Mouse (Mus musculus): ENCODE measurements around the gene Klhl30. TPM values are rescaled to one million over a fixed set of nuclear protein-coding genes. Genes with fewer than 3 reads are reported as not detected.

Klhl30 gene
- polyA plus RNA-seq, 1 experiment from 2014 or later = 0.21 TPM

DNA sequence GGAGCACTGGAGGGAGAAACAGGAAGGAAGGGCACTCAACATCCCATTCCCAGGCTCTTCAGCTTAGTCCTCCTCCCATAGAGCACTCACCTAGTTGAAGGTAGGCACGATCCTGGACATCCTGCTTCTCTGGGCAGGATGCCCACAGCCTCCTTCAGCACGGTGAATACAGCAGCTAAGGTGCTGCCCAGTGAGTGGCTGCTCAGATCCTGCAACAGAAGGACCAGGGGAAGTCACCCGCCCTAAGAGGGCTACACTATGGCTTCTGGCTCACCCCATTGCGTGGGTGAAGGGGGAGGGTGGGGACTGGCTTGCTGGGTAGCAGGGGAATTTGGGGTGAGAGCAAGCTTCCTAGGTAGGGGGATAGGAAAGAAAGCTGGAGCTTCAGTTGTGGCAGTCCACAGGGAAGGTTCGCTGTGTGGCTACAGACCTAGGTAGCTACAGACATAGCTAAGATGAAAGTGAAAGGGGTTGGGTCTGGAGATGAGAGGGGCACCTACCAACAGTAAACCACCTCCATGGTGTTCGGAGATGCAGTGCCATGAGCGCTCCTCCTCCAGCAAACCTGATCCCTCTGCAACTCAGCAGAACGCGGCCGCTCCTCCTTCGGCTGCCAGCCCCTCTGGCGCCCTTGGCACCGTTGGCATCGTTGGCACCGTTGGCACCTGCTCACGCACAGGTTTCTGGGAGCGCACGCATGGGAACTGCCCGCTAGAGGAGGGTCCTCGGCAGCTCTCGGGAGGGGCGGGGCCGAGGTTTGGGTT, 54.8 kb downstream of the Klhl30 start:
- Histone ChIP-seq H3K4me1 (replicated peaks) (0 out of 2 replicates have a peak, but pooled peaks cover under 1% of the 10 kb centered on the region), H3K4me2 (no peak overlapping the region), H3K9ac (no peak overlapping the region), H3K27ac (no peak overlapping the region), H3K4me3 (no peak overlapping the region), H3K27me3 (0 out of 2 replicates have a peak, but pooled peaks cover 7% of the 10 kb centered on the region), H3K9me3 (no peaks in the 10 kb centered on the region), H3K36me3 (0 out of 2 replicates have a peak, but pooled peaks cover 1% of the 10 kb centered on the region)
- no peak for ATAC-seq (ENCODE audit: low FRiP score)
- 57% methylated on average over 23 of the region's 23 CpGs for WGBS

DNA sequence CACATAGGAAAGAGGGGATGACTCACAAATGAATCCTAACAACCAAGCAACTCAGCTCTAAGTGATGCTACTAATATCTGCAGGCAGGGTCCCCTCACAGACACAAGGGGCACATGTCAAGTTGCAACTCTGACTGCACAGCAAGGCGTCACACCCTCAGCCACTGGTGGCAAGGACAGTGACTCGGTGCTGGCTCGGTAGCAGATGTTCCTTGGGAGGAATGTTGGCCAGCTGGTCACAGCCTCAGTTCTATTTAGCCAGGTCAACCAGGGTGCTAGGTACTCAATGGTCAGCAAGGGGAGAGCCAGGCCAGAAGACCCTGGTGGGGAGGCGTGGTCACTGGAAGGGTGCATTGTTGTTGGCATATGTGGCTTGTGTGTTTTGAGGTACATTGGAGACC, 57.0 kb downstream of the Klhl30 start:
- no peak overlapping the region for H3K4me2 ChIP-seq
- no peak overlapping the region for H3K4me3 ChIP-seq
- 85% methylated on average over 4 of the region's 4 CpGs for WGBS
- H3K4me1 ChIP-seq (replicated peaks) = peaks cover 21% of the 10 kb centered on the region
- 0 out of 2 replicates have a peak, but pooled peaks cover 7% of the 10 kb centered on the region for H3K27me3 ChIP-seq
- H3K9me3 ChIP-seq = no peaks in the 10 kb centered on the region
- no peak overlapping the region for H3K27ac ChIP-seq
- H3K9ac ChIP-seq = no peak overlapping the region
- H3K36me3 ChIP-seq = 0 out of 2 replicates have a peak, but pooled peaks cover 4% of the 10 kb centered on the region
- no peak for ATAC-seq (ENCODE audit: low FRiP score)

DNA sequence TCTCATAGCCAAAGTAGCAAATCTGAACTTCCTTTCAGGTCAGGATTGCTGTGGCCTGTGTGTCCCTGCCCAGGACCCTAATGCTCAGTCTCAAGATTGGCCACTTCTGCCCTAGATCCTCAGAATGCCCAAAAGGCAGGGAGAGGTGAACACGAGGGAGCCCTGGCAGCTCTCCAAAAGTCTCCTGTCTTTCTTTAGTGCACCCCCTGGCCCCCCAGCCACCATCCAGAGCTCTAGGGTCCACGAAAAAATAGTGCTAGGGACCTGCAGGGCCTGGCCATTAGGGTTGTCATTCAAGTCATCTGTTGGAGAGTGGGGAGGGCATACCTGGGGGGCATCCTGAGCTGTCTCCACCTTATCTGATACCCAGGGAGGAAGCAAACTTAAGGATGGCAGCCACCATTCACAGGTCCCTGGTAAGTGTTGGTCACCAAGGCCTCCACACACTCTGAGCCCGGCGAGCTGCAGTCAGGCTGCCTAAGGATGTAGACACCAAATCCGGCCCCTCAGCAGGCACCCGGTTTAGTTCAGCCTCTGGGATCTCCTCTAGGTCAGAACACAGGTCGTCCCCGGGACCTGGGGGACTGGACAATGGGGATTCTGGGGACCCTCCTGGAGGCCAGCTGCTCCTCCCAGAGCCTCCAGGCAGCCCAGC, 60.9 kb downstream of the Klhl30 start:
- H3K9ac ChIP-seq = peak overlapping the region; percentile 92
- peaks cover 4% of the 10 kb centered on the region; the same call in 1 of the 2 replicates for H3K36me3 ChIP-seq
- H3K4me2 ChIP-seq = peak overlapping the region; percentile 95
- H3K4me3 ChIP-seq = peak overlapping the region; percentile 83
- no peaks in the 10 kb centered on the region for H3K27me3 ChIP-seq
- H3K27ac ChIP-seq = no peak overlapping the region
- peaks cover 43% of the 10 kb centered on the region for H3K4me1 ChIP-seq (replicated peaks)
- WGBS = 53% methylated on average over 8 of the region's 8 CpGs
- no peak for ATAC-seq (ENCODE audit: low FRiP score)
- no peaks in the 10 kb centered on the region for H3K9me3 ChIP-seq

Other genes starting within 250 kb of the Klhl30 start
- gene Rbm44, start 205.9 kb upstream of the Klhl30 start, polyA plus RNA-seq (2015; fragmentation: Nextera tagmentation; extraction: Ambion mirVana) = 0.16 and 0.23 TPM in 2 replicates
- gene Ramp1, start 171.2 kb upstream of the Klhl30 start, polyA plus RNA-seq (2015; fragmentation: Nextera tagmentation; extraction: Ambion mirVana) = 3.2 and 3.3 TPM in 2 replicates
- 67.7 and 68.2 TPM in 2 replicates for gene Ube2f, start 100.7 kb upstream of the Klhl30 start, polyA plus RNA-seq (2015; fragmentation: Nextera tagmentation; extraction: Ambion mirVana)
- gene Scly, start 52.7 kb upstream of the Klhl30 start, polyA plus RNA-seq (2015; fragmentation: Nextera tagmentation; extraction: Ambion mirVana) = 11.6 and 12.2 TPM in 2 replicates
- gene Espnl, start 28.9 kb upstream of the Klhl30 start, polyA plus RNA-seq (2015; fragmentation: Nextera tagmentation; extraction: Ambion mirVana) = 0.08 and 0.26 TPM in 2 replicates
- gene Erfe, start 15.4 kb downstream of the Klhl30 start, polyA plus RNA-seq (2015; fragmentation: Nextera tagmentation; extraction: Ambion mirVana) = 0.22 and 0.45 TPM in 2 replicates
- gene Ilkap, start 47.8 kb downstream of the Klhl30 start, polyA plus RNA-seq (2015; fragmentation: Nextera tagmentation; extraction: Ambion mirVana) = 144 and 147 TPM in 2 replicates
- 207 and 235 TPM in 2 replicates for gene Hes6, start 63.0 kb downstream of the Klhl30 start, polyA plus RNA-seq (2015; fragmentation: Nextera tagmentation; extraction: Ambion mirVana)
- 4.3 and 4.6 TPM in 2 replicates for gene Per2, start 108.3 kb downstream of the Klhl30 start, polyA plus RNA-seq (2015; fragmentation: Nextera tagmentation; extraction: Ambion mirVana)
- gene Traf3ip1, start 143.6 kb downstream of the Klhl30 start, polyA plus RNA-seq (2015; fragmentation: Nextera tagmentation; extraction: Ambion mirVana) = 9.4 and 10.6 TPM in 2 replicates
- gene Asb1, start 189.5 kb downstream of the Klhl30 start, polyA plus RNA-seq (2015; fragmentation: Nextera tagmentation; extraction: Ambion mirVana) = 10.1 and 10.9 TPM in 2 replicates